Mouse (Mus musculus): Measurements from ENCODE around the gene Olfr59. TPM values are rescaled to one million over a fixed set of nuclear protein-coding genes. Genes with fewer than 3 reads are reported as not detected.

Olfr59 gene
- not detected for total RNA-seq (2021)

GRCm38 (mm10) chr11:74283436-74283835 lies at the start of gene Olfr59:
Gene Olfr59 (plus strand): TSS chr11:74283736.
- intact Hi-C loops (cut with DNase I), result no loop called here
- DNase-seq, result no peak

- intact Hi-C loops (cut with DNase I), result no loop called here
- DNase-seq, result no peak
These were observed 42.3 kb upstream of the Olfr59 start for GRCm38 (mm10) chr11:74241201-74241600.

GRCm38 (mm10) chr11:74259508-74259907 lies 24.0 kb upstream of the Olfr59 start, which contains the start of gene Olfr406:
Gene Olfr406 (plus strand): TSS chr11:74259808.
- intact Hi-C loops (cut with DNase I), result no loop called here
- DNase-seq, result no peak

- intact Hi-C loops (cut with DNase I), result no loop called here
- no peak for DNase-seq
These were observed 3.7 kb downstream of the Olfr59 start for GRCm38 (mm10) chr11:74287256-74287655.

- DNase-seq, result no peak
- intact Hi-C loops (cut with DNase I), result no loop called here
These were observed 42.5 kb downstream of the Olfr59 start for GRCm38 (mm10) chr11:74326044-74326443.

- intact Hi-C loops (cut with DNase I), result no loop called here
- no peak for DNase-seq
These were observed 45.2 kb downstream of the Olfr59 start for GRCm38 (mm10) chr11:74328781-74329180.

GRCm38 (mm10) chr11:74337931-74338330 lies 54.4 kb downstream of the Olfr59 start, which contains the start of gene Olfr410:
Gene Olfr410 (minus strand): TSS chr11:74338031.
- DNase-seq, result no peak
- intact Hi-C loops (cut with DNase I), result no loop called here

Other genes starting within 250 kb of the Olfr59 start
- not detected for gene Olfr139, start 227.2 kb upstream of the Olfr59 start, total RNA-seq (2021)
- gene Olfr399, start 227.1 kb upstream of the Olfr59 start, total RNA-seq (2021), result not detected
- gene Zfp616, start 213.8 kb upstream of the Olfr59 start, total RNA-seq (2021), result not detected
- gene Olfr401, start 170.0 kb upstream of the Olfr59 start, total RNA-seq (2021), result not detected
- gene Olfr402, start 130.2 kb upstream of the Olfr59 start, total RNA-seq (2021), result not detected
- gene Olfr403, start 97.5 kb upstream of the Olfr59 start, total RNA-seq (2021), result not detected
- gene Olfr43, start 72.4 kb upstream of the Olfr59 start, total RNA-seq (2021), result not detected
- gene Olfr406, start 23.9 kb upstream of the Olfr59 start, total RNA-seq (2021), result not detected
- not detected for gene Olfr410, start 54.3 kb downstream of the Olfr59 start, total RNA-seq (2021)
- gene Olfr411, start 68.9 kb downstream of the Olfr59 start, total RNA-seq (2021), result not detected
- not detected for gene Olfr412, start 78.3 kb downstream of the Olfr59 start, total RNA-seq (2021)